Mouse (Mus musculus): ENCODE data around the gene Tmbim7. TPM values are rescaled to one million over a fixed set of nuclear protein-coding genes. Genes with fewer than 3 reads are reported as not detected.
A peak's percentile ranks its signal among the peaks of the same experiment; 100 is the strongest.
"Not testable (repeated sequence)": the region's sequence is repeated elsewhere in the genome, so short reads cannot be mapped to it uniquely, and the experiment has no call there.

Gene Tmbim7
- polyA plus RNA-seq, 1 experiment from 2014 or later, result not detected

DNA sequence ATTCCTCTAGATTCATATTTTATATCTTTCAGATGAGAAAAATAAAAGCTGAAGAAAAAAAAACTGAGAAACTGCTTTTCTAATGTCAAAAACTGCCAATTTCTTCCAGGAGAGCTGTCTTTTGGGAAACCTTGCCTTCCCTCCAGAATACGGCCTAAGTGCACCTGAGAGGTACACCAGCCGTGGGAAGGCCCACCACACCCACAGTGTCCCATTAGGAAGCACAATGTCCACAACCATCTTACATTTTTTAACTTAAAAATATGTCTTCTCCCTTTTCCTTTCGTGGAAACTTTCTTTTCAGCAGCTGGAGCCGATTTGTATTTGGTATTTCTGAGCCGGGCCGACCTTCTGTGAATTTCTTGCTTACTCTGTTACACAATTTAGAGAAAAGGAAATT is 4.4 kb upstream of the Tmbim7 start:
- Histone ChIP-seq H3K9me3 (0 out of 2 replicates have a peak, but pooled peaks cover 2% of the 10 kb centered on the region), H3K27me3 (ENCODE audit: poor library complexity, severe bottlenecking) (no peaks in the 10 kb centered on the region), H3K36me3 (replicated peaks) (peaks cover 41% of the 10 kb centered on the region), H3K4me3 (peak overlapping the region; percentile 96), H3K27ac (peak overlapping the region; percentile 96), H3K4me1 (peaks cover 13% of the 10 kb centered on the region)
- DNase-seq (ENCODE audit: extremely low spot score, low spot score), result no peak
- 40% methylated on average over 6 of the region's 6 CpGs for whole genome bisulfite sequencing

DNA sequence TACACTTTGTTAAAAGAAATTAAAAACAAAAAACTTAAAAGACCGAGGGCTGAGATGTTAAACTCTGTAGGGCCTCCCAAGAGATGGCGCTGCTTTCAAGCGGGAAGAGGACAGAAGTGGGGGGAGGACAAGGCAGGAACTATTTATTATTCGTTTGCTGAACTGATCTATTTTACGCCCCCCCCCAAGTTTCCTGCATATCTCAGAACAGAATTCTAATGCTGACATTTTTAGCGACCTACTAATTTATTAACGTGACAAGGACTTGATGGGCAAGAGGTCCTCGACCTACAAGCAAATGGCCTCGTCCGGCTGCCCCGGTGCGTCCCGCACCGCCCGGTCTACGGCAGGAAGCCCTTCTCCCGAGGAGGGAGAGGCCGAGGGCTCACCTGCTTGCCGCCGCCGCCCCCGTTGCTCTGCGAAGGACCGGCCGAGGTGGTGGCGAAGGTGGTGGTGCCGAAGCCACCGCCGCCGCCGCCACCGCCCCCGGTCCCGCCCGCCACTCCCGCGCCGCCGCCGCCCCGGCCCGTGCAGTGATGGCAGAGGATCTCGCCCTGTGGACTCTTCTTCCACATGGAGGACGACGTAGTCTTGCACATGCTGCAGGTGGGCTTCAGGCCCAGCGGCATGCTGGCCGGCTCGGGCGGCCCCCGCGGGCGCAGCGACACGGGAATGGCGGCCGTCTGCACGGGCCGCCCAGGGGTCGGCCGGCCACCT is 3.8 kb upstream of the Tmbim7 start:
- peak overlapping the region; percentile 96 for H3K4me3 ChIP-seq
- H3K9me3 ChIP-seq, result 0 out of 2 replicates have a peak, but pooled peaks cover 2% of the 10 kb centered on the region
- H3K27ac ChIP-seq, result peak overlapping the region; percentile 96
- under 1% methylated on average over 59 of the region's 60 CpGs for WGBS
- peaks cover 13% of the 10 kb centered on the region for H3K4me1 ChIP-seq
- no peaks in the 10 kb centered on the region for H3K27me3 ChIP-seq (ENCODE audit: poor library complexity, severe bottlenecking)
- peak; percentile 58 for DNase-seq (ENCODE audit: extremely low spot score, low spot score)
- peaks cover 35% of the 10 kb centered on the region for H3K36me3 ChIP-seq (replicated peaks)

DNA sequence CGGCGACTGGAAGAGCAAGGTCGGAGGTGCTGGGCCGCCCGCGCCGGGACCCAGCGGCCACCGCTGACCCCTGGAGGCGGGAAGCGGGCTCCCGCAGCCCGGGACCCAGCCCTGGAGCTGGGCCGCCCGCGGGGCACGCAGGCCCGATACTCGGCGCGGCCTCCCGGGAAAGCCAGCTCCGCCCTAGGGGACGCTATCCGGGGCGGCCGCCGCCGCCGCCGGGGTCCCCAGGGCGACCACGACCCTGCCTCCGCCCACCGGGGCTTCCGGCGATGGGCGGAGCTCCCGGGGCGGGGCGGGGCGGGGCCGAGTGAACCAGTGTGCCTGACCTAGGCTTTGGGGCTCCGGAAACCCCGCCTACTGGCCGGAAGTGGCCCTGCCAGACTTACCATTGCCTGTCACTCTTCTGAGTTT is 3.3 kb upstream of the Tmbim7 start:
- H3K4me1 ChIP-seq, result peaks cover 13% of the 10 kb centered on the region
- under 1% methylated on average over 23 of the region's 46 CpGs for WGBS

DNA sequence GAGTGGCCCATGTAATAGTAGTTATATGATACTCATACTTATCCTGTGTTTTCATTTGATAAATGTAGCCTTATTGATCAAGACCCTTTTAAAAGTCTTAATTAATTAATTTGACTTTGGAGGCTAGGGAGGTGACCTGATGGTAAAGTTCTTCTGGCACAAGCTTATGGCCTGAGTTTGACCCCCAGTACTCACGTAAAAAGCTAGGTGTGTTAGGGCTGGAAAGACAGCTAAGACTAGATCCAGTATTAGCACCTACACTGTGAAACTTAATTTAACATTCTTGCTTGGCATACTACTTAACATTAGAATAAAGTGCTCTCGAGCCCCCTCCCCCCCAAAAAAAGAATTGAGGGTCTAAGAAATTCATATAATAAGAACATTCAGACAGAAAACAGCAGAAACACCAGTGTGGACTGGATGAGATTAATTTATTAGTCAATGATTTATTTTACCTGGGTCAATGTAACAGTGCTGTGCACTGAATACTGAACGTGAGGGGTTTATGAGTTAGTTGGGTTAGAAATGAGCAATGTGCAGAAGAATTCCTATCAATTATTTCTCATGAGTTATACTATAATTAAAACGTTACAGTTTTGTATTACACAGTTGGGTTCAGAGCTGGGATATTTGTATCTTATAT is 2.7 kb upstream of the Tmbim7 start:
- WGBS, result 59% methylated on average over 4 of the region's 4 CpGs
- H3K4me3 ChIP-seq, result peak overlapping the region; percentile 96
- 0 out of 2 replicates have a peak, but pooled peaks cover 2% of the 10 kb centered on the region for H3K9me3 ChIP-seq
- H3K27ac ChIP-seq, result peak overlapping the region; percentile 96
- H3K4me1 ChIP-seq, result peaks cover 13% of the 10 kb centered on the region
- no peak for DNase-seq (ENCODE audit: extremely low spot score, low spot score)
- H3K36me3 ChIP-seq (replicated peaks), result peaks cover 23% of the 10 kb centered on the region
- H3K27me3 ChIP-seq (ENCODE audit: poor library complexity, severe bottlenecking), result no peaks in the 10 kb centered on the region

More for the DNA sequence above, 3.3 kb upstream of the Tmbim7 start:
- Histone ChIP-seq H3K36me3 (replicated peaks) (peaks cover 29% of the 10 kb centered on the region), H3K27me3 (ENCODE audit: poor library complexity, severe bottlenecking) (no peaks in the 10 kb centered on the region), H3K9me3 (0 out of 2 replicates have a peak, but pooled peaks cover 2% of the 10 kb centered on the region), H3K4me3 (peak overlapping the region; percentile 96), H3K27ac (peak overlapping the region; percentile 96)
- peak; percentile 89 for DNase-seq (ENCODE audit: extremely low spot score, low spot score)

DNA sequence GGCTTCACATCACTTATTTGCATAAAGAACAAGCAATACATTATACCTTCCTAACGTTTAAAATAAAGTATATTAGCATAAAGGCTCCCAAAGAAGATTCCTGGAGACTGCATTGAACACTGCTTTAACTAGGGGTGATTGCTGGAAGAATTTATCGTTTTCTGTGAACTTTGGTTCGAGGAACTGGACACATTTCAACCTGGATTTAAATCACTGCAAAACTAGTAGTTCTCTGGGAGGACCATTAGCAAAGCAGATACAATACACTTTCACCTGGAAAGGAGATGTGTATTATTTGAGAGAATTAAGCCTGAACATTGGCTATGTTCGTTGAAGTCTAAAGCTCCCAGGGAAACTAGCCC is 2.2 kb upstream of the Tmbim7 start:
- 78% methylated on average over 4 of the region's 4 CpGs for WGBS
- Histone ChIP-seq H3K27me3 (ENCODE audit: poor library complexity, severe bottlenecking) (no peaks in the 10 kb centered on the region), H3K9me3 (0 out of 2 replicates have a peak, but pooled peaks cover 2% of the 10 kb centered on the region), H3K36me3 (replicated peaks) (peaks cover 19% of the 10 kb centered on the region), H3K27ac (no peak overlapping the region), H3K4me1 (peaks cover 13% of the 10 kb centered on the region), H3K4me3 (no peak overlapping the region)
- no peak for DNase-seq (ENCODE audit: extremely low spot score, low spot score)

DNA sequence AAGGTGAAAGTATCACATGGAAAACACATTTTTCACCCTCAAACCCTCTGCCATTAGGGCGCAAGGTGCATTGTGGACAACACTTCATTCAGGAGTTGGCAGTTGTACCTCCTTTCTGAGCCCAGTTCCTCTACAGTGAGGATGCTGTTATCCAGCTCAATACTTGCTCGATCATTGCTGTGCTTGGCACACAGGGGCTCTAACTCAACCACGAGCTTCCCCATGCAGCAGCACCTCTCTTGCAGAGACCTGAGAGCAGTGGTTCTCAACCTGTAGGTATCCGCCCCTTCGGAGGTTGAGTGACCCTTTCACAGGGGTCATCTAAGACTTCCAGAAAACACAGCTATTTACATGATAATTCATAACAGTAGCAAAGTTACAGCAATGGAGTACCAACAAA is 640 bp downstream of the Tmbim7 start:
- WGBS, result 92% methylated on average over 5 of the region's 5 CpGs
- H3K4me1 ChIP-seq, result peaks cover under 1% of the 10 kb centered on the region
- DNase-seq (ENCODE audit: extremely low spot score, low spot score), result no peak
- H3K27me3 ChIP-seq (ENCODE audit: poor library complexity, severe bottlenecking), result no peaks in the 10 kb centered on the region
- no peak overlapping the region for H3K27ac ChIP-seq
- 0 out of 2 replicates have a peak, but pooled peaks cover 2% of the 10 kb centered on the region for H3K9me3 ChIP-seq
- no peak overlapping the region for H3K4me3 ChIP-seq
- no peaks in the 10 kb centered on the region for H3K36me3 ChIP-seq (replicated peaks)

DNA sequence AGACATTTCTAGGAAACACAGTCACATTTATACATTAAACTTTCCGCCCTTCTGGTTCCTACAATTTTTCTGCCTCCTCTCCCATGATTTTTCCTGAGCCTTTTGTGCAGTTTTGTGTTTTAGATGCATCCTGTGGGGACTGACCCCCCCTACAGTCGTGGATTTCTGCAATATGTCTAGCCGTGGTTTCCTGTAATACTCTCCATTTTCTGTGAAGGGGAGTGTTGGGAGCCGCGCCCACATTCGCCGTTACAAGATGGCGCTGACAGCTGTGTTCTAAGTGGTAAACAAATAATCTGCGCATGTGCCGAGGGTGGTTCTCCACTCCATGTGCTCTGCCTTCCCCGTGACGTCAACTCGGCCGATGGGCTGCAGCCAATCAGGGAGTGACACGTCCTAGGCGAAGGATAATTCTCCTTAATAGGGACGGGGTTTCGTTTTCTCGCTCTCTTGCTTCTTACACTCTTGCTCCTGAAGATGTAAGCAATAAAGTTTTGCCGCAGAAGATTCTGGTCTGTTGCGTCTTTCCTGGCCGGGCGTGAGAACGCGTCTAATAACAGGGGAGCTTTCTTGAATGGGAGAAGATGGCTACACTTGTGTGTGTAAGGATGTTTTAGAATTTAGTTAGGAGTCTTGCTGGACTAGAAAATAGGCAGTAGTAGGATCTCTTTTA is 2.1 kb downstream of the Tmbim7 start:
- not testable (repeated sequence) for H3K9me3 ChIP-seq; H3K36me3 ChIP-seq (replicated peaks); H3K4me3 ChIP-seq; H3K27ac ChIP-seq; H3K27me3 ChIP-seq (ENCODE audit: poor library complexity, severe bottlenecking); DNase-seq (ENCODE audit: extremely low spot score, low spot score); H3K4me1 ChIP-seq
- WGBS, result 96% methylated on average over 19 of the region's 25 CpGs

DNA sequence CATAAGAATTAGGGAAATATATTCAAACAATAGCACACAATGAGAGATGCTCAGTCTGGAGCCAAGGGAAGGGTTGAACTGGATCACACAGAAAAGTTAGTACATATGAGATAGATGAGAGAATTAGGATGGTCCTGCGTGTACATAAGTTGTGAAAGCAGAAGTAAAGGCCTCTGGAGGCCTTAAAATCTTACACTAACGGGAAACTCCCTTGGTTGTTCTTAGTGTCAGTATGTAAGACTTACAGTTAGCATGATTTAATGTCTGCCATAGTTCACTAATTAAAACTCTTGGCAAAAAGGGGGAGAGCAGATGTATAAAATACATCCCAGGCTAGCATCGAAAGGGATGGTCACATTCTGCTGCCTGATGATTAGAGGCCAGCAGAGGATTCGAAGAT is 2.8 kb downstream of the Tmbim7 start:
- 93% methylated on average over 4 of the region's 4 CpGs for WGBS
- DNase-seq (ENCODE audit: extremely low spot score, low spot score), result no peak
- no peak overlapping the region for H3K4me3 ChIP-seq

DNA sequence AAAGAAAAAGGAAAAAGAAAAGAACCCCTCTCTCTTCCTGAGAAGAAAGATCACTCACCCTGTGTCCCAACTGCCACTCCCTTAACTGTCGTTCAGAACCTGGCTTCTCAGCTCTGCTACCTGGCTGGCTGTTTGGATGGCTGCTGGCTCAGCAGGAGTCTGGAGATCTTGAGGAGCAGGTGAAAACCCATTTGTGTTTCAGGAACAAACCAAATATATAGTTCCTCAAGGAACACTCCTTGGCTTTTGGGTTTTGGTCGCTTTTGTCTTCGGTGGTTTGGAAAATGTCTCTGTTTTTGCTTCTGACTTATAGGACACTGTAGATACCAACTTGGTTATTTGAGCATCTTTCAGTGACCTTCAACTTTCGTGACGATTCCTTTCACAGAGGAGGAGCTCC is 6.1 kb downstream of the Tmbim7 start, which contains the start of gene Gatad1:
Gatad1 (minus strand) TSS at position 101 of the 400 bp plus-strand sequence.
- no peaks in the 10 kb centered on the region for H3K9me3 ChIP-seq
- no peak within 1 kb of the TSS for H3K4me3 ChIP-seq
- 89% methylated on average over 5 of the region's 5 CpGs for WGBS
- no peak within 1 kb of the TSS for H3K27ac ChIP-seq
- no peak for DNase-seq (ENCODE audit: extremely low spot score, low spot score)
- no peaks in the 10 kb centered on the region for H3K4me1 ChIP-seq
- no peaks in the 10 kb centered on the region for H3K27me3 ChIP-seq (ENCODE audit: poor library complexity, severe bottlenecking)
- no peaks in the 10 kb centered on the region for H3K36me3 ChIP-seq (replicated peaks)

More for the DNA sequence above, 2.8 kb downstream of the Tmbim7 start:
- H3K36me3 ChIP-seq (replicated peaks), result no peaks in the 10 kb centered on the region
- H3K4me1 ChIP-seq, result no peaks in the 10 kb centered on the region
- H3K9me3 ChIP-seq, result no peaks in the 10 kb centered on the region
- no peak overlapping the region for H3K27ac ChIP-seq
- H3K27me3 ChIP-seq (ENCODE audit: poor library complexity, severe bottlenecking), result no peaks in the 10 kb centered on the region

DNA sequence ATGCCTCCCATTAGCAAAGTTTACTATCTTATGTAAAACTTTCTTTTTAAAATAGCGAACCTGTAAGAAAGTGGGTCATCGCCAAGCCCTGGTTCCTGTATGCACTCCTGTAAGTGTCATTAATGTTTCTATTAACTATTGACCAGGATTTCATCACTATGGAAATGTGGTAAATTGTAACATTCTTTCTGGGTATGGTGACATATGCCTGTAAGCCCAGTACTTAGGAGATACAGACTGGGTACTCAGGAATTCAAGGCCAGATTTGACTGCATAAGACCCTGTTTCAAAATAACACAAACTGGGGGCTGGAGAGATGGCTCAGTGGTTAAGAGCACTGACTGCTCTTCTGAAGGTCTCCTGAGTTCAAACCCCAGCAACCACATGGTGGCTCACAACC is 14.2 kb downstream of the Tmbim7 start:
- no peaks in the 10 kb centered on the region for H3K4me1 ChIP-seq
- no peak overlapping the region for H3K4me3 ChIP-seq
- no peaks in the 10 kb centered on the region for H3K9me3 ChIP-seq
- H3K36me3 ChIP-seq (replicated peaks), result no peaks in the 10 kb centered on the region
- no peaks in the 10 kb centered on the region for H3K27me3 ChIP-seq (ENCODE audit: poor library complexity, severe bottlenecking)
- WGBS, result 96% methylated on average over 2 of the region's 2 CpGs
- no peak for DNase-seq (ENCODE audit: extremely low spot score, low spot score)
- H3K27ac ChIP-seq, result no peak overlapping the region

DNA sequence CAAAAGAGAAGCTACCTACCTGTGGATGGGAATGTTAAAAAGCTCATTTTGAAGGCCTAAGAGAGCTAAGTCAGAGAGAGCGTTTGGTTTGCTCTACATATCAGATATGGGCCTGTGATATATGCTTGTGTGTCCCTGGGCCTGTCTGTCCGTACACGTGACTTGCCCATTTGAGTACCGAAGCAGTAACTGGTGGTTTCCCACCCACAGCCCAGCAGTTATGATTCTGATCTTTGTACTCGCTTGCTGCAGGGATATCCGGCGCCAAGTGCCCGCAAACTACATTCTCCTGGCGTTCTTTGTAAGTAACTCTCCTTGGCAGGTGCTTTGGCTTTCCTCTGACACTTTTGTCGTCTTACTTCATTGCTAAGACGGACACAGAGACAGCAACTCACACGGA is 15.6 kb downstream of the Tmbim7 start:
- WGBS, result 87% methylated on average over 12 of the region's 12 CpGs

DNA sequence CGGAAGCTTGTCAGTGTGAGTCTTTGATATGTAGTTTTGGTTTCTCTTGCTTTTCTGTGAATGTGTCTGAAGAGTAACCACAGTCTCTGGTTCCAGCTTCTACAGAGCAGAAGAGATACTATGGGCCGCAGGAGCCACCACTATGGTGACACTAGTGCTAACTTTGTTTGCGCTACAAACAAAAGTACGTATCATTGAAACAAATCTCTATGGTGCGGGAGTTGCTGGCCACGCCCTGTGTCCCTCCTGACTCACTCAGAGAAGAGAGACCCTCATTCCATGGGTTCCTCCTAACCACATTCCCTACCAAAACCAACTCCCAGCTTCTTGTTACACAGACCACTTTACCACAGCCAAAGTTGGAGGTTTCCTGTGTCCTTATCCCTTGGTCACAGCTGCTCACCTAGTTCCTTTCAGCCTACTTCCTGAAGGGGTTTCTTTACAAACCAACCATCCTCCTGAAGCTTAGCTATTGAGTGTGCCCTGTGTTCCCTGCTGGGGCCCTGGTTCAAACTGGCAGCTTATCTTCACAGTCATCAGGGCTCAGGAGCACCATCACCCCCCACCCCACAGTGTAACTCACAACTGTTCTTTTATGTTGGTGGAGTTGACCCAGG is 19.1 kb downstream of the Tmbim7 start:
- Histone ChIP-seq H3K27ac (no peak overlapping the region), H3K4me1 (no peaks in the 10 kb centered on the region), H3K27me3 (ENCODE audit: poor library complexity, severe bottlenecking) (no peaks in the 10 kb centered on the region), H3K4me3 (no peak overlapping the region), H3K9me3 (no peaks in the 10 kb centered on the region), H3K36me3 (replicated peaks) (no peaks in the 10 kb centered on the region)
- 93% methylated on average over 6 of the region's 6 CpGs for WGBS
- no peak for DNase-seq (ENCODE audit: extremely low spot score, low spot score)

More for the DNA sequence above, 15.6 kb downstream of the Tmbim7 start:
- no peak for DNase-seq (ENCODE audit: extremely low spot score, low spot score)
- Histone ChIP-seq H3K36me3 (replicated peaks) (no peaks in the 10 kb centered on the region), H3K27me3 (ENCODE audit: poor library complexity, severe bottlenecking) (no peaks in the 10 kb centered on the region), H3K9me3 (no peaks in the 10 kb centered on the region), H3K4me3 (no peak overlapping the region), H3K27ac (no peak overlapping the region), H3K4me1 (no peaks in the 10 kb centered on the region)
